Mouse (Mus musculus) myocyte (in vitro differentiated cells): Measurements from ENCODE around the gene Ndufc2.
"Not testable (repeated sequence)": the region's sequence is repeated elsewhere in the genome, so short reads cannot be mapped to it uniquely, and the experiment has no call there.

Experiments
- MAX ChIP-seq: IDR thresholded peaks from one replicate; pipeline ENCODE4 v1.6.1; 2011; ENCODE audit warnings: low read depth, mild to moderate bottlenecking, control low read depth
- POLR2A ChIP-seq: IDR thresholded peaks from one replicate; pipeline ENCODE4 v1.6.1; 2011; ENCODE audit warnings: low read depth, mild to moderate bottlenecking, control low read depth, moderate library complexity; ENCODE audit not compliant: insufficient read length
- USF1 ChIP-seq: IDR thresholded peaks from one replicate; pipeline ENCODE4 v1.6.1; 2011; ENCODE audit warnings: low read depth, mild to moderate bottlenecking, control low read depth, moderate library complexity

DNA sequence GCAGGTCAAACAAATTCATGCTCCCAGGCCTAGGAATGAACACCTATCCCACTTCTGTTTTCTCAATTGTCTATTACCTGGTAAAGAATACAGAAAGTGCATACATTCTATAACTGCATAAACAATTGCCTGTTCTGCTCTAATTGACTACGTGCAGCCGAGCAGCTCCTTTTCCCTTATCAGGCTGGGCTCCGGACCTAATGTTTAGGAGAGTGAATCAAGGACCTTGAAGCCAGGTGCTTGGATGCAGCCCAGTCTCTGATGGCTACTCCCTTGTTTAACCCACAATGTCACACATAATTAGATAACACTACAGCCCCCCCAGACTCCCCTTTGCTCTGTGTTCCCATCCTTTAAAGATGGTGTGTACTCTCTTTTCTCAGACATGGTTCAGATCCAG, 33.7 kb downstream of the Ndufc2 start:
- not testable (repeated sequence) for TF ChIP-seq USF1, POLR2A, MAX
